In the genomic region with DNA sequence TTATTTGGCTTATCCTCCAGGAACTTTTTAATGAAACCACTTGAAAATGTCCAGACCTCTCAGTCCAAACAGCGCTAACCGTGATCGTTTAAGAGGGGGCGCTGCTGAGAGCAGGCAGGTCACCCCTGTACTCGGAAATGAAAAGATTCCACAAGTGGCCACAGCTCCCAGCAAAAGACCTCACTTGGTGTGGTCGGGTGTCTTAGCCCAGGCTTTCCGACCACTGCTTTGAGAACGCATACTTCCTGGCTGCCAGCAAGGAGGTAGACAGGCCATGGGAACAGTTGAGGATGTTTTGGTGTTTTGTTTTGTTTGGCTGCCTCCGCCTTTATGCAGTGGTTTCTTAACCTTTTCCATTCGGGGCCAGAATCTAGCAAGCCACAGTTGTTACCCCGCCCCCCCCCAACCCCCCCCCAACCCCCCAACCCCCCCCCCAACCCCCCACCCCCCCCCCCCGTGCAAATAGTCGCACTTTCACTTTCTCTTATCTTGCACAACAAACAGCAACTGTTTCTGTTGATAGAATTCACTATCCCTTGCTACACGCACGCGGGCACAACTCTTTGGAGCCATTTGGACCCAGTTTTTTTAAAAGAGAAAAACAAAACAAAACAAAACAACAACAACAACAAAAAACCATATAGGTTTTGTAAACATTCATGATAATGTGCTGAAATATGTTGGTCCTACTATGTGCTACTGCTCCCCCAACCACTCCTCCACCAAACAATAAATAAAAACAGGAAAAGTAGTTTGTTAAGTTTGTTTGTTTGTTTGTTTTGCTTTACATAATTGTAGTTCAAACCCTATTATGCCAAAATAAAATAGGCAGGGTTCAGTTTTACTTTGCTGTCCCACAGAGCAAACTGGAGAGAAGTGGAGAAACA, we compare ENCODE assay signal across 8 mouse cellular contexts. TPM values are rescaled to one million over a fixed set of nuclear protein-coding genes. Genes with fewer than 3 reads are reported as not detected.
A peak's percentile ranks its signal among the peaks of the same experiment; 100 is the strongest.
DNase-seq lines count a peak whose midpoint lies in the region; ATAC-seq and TF ChIP-seq lines count a peak whose summit lies in the region.

No protein-coding gene starts in this region.

- no peak for DNase-seq in forebrain, embryonic 10.5 days (ENCODE audit: extremely low spot score, low spot score)
- peak; percentile 35 for DNase-seq in T-cell, adult 2 months (ENCODE audit: low spot score)
- peak; percentile 74 to 75 for DNase-seq in heart, adult 18-20 months
- DNase-seq in kidney, postnatal 0 days (ENCODE audit: low spot score) = peak; percentile 45
- DNase-seq in cerebellum, postnatal 10 days = no peak

- H3K4me3 ChIP-seq in forebrain, embryonic 10.5 days = no peak overlapping the region
- no peak overlapping the region for H3K4me3 ChIP-seq in forebrain, embryonic 16.5 days (replicated peaks; ENCODE audit: low read length)
- H3K4me3 ChIP-seq in kidney, postnatal 0 days (replicated peaks; ENCODE audit: low read depth, low read length) = no peak overlapping the region
- H3K4me3 ChIP-seq in megakaryocyte, embryonic 14.5 days (replicated peaks) = peak overlapping the region; percentile 88

- peaks cover 4% of the 10 kb centered on the region for H3K36me3 ChIP-seq in forebrain, embryonic 10.5 days (replicated peaks)
- peaks cover 2% of the 10 kb centered on the region; the same call in 1 of the 2 replicates for H3K36me3 ChIP-seq in forebrain, embryonic 16.5 days (ENCODE audit: control insufficient read depth, insufficient read depth)
- H3K36me3 ChIP-seq in kidney, postnatal 0 days (ENCODE audit: insufficient read depth, low read length) = no peaks in the 10 kb centered on the region
- H3K36me3 ChIP-seq in megakaryocyte, embryonic 14.5 days (replicated peaks; ENCODE audit: low read length) = peaks cover 3% of the 10 kb centered on the region

- WGBS in forebrain, embryonic 10.5 days = 35% methylated on average over 14 of the region's 16 CpGs
- WGBS in forebrain, embryonic 16.5 days = 23% methylated on average over 15 of the region's 16 CpGs
- WGBS in kidney, postnatal 0 days = 41% methylated on average over 14 of the region's 16 CpGs

- TF ChIP-seq CTCF in kidney, postnatal 0 days (IDR thresholded peaks at IDR 0.05; ENCODE audit: low read depth) = peak; percentile 35; the same call in 1 of the 2 replicates

- H3K9me3 ChIP-seq in forebrain, embryonic 10.5 days = no peaks in the 10 kb centered on the region
- H3K9me3 ChIP-seq in forebrain, embryonic 16.5 days (ENCODE audit: control insufficient read depth, low read length) = no peaks in the 10 kb centered on the region
- H3K9me3 ChIP-seq in kidney, postnatal 0 days (replicated peaks; ENCODE audit: low read length) = no peaks in the 10 kb centered on the region
- no peaks in the 10 kb centered on the region for H3K9me3 ChIP-seq in megakaryocyte, embryonic 14.5 days

- no peak for ATAC-seq in forebrain, embryonic 16.5 days
- ATAC-seq in kidney, postnatal 0 days (replicated peaks; ENCODE audit: low FRiP score, low read depth) = no peak
- ATAC-seq in cerebellum, adult (ENCODE audit: insufficient number of reproducible peaks, low FRiP score, low TSS enrichment) = no peak

- H3K4me2 ChIP-seq in forebrain, embryonic 16.5 days (ENCODE audit: low read length) = no peak overlapping the region
- H3K4me2 ChIP-seq in kidney, postnatal 0 days (ENCODE audit: low read length) = peak overlapping the region; percentile 37; the same call in 1 of the 2 replicates

- H3K9ac ChIP-seq in forebrain, embryonic 16.5 days (replicated peaks; ENCODE audit: low read depth, low read length) = no peak overlapping the region
- H3K9ac ChIP-seq in kidney, postnatal 0 days (ENCODE audit: low read depth, low read length) = no peak overlapping the region

- 0 out of 2 replicates have a peak overlapping the region, but pooled peaks have one; percentile 30 for H3K27ac ChIP-seq in forebrain, embryonic 10.5 days
- no peak overlapping the region for H3K27ac ChIP-seq in forebrain, embryonic 16.5 days (ENCODE audit: low read length)
- H3K27ac ChIP-seq in kidney, postnatal 0 days = no peak overlapping the region

- 0 out of 2 replicates have a peak, but pooled peaks cover 6% of the 10 kb centered on the region for H3K4me1 ChIP-seq in forebrain, embryonic 10.5 days
- H3K4me1 ChIP-seq in forebrain, embryonic 16.5 days (replicated peaks; ENCODE audit: control insufficient read depth, insufficient read depth, low read length) = no peaks in the 10 kb centered on the region
- no peaks in the 10 kb centered on the region for H3K4me1 ChIP-seq in kidney, postnatal 0 days (replicated peaks; ENCODE audit: insufficient read depth, low read length)
- peaks cover 25% of the 10 kb centered on the region for H3K4me1 ChIP-seq in megakaryocyte, embryonic 14.5 days

- H3K27me3 ChIP-seq in forebrain, embryonic 10.5 days (ENCODE audit: poor library complexity, severe bottlenecking) = no peaks in the 10 kb centered on the region
- H3K27me3 ChIP-seq in forebrain, embryonic 16.5 days (replicated peaks; ENCODE audit: control insufficient read depth, insufficient read depth, low read length) = no peaks in the 10 kb centered on the region
- H3K27me3 ChIP-seq in kidney, postnatal 0 days (ENCODE audit: insufficient read depth, low read length) = no peaks in the 10 kb centered on the region
- H3K27me3 ChIP-seq in megakaryocyte, embryonic 14.5 days (replicated peaks) = no peaks in the 10 kb centered on the region

RNA-seq across cellular contexts. Expression of gene Zbtb14, which starts 13.5 kb away (rescaled TPM):
- polyA plus RNA-seq in forebrain, embryonic 10.5 days (2016; fragmentation: Nextera tagmentation; extraction: Ambion mirVana) = 34.4 and 36.2 TPM in 2 replicates
- polyA plus RNA-seq in forebrain, embryonic 16.5 days (2015; fragmentation: Nextera tagmentation; extraction: Ambion mirVana) = 35.1 and 40.0 TPM in 2 replicates
- 1 to 10 TPM; 8.2 to 8.6 TPM for total RNA-seq in heart, adult 18-20 months (2021)
- 17.0 and 20.1 TPM in 2 replicates for polyA plus RNA-seq in kidney, postnatal 0 days (2015; fragmentation: Nextera tagmentation; extraction: Ambion mirVana)
- 0.57 TPM in 1 of 2 replicates, not detected in the other for polyA plus RNA-seq in megakaryocyte, embryonic 14.5 days (2012; ENCODE audit: insufficient read depth, low replicate concordance)

RNA-seq across cellular contexts. Expression of gene Akain1, which starts 42.7 kb away (rescaled TPM):
- not detected in 2 replicates for polyA plus RNA-seq in forebrain, embryonic 10.5 days (2016; fragmentation: Nextera tagmentation; extraction: Ambion mirVana)
- 0.24 and 0.43 TPM in 2 replicates for polyA plus RNA-seq in forebrain, embryonic 16.5 days (2015; fragmentation: Nextera tagmentation; extraction: Ambion mirVana)
- total RNA-seq in heart, adult 18-20 months (2021) = under 1 TPM in 1 of 2 experiments, not detected in 1; 0.13 TPM
- not detected in 2 replicates for polyA plus RNA-seq in kidney, postnatal 0 days (2015; fragmentation: Nextera tagmentation; extraction: Ambion mirVana)
- not detected in 2 replicates for polyA plus RNA-seq in megakaryocyte, embryonic 14.5 days (2012; ENCODE audit: insufficient read depth, low replicate concordance)

Comparison
In these comparisons a context has a peak if more than half of its experiments do, and no peak if none do; other contexts are left out.
1. DNase-seq: peak in T-cell, adult 2 months (single experiment), heart, adult 18-20 months (2 of 2) and kidney, postnatal 0 days (single experiment); none in forebrain, embryonic 10.5 days (single experiment) and cerebellum, postnatal 10 days (0 of 2).
2. RNA of gene Zbtb14, which starts 13.5 kb away (polyA plus RNA-seq): 35.1 to 40.0 TPM in forebrain, embryonic 16.5 days, 34.4 to 36.2 TPM in forebrain, embryonic 10.5 days and 17.0 to 20.1 TPM in kidney, postnatal 0 days; 0.57 TPM in megakaryocyte, embryonic 14.5 days; every median in the first group is over 10 times any median in the second.